Mouse (Mus musculus): ENCODE measurements at regions not wholly inside any gene's neighbourhood (a gene's known extent, or its start where the extent isn't known, plus 50 kb on each side); places are given as distances from the start of the nearest gene placed in this dataset.
"Not testable (repeated sequence)": the region's sequence is repeated elsewhere in the genome, so short reads cannot be mapped to it uniquely, and the experiment has no call there.

- no peak overlapping the region for H3K4me2 ChIP-seq (replicated peaks; ENCODE audit: low read depth, low read length, severe bottlenecking)
- H3K9me3 ChIP-seq (ENCODE audit: control insufficient read depth, low read length): peaks cover 4% of the 10 kb centered on the region; the same call in 1 of the 2 replicates
- ATAC-seq (ENCODE audit: low FRiP score, low read depth): no peak
- H3K27ac ChIP-seq (replicated peaks; ENCODE audit: low read depth, low read length): no peak overlapping the region
- no peaks in the 10 kb centered on the region for H3K36me3 ChIP-seq (ENCODE audit: control insufficient read depth, insufficient read depth, low read length)
- no peaks in the 10 kb centered on the region for H3K4me1 ChIP-seq (ENCODE audit: control insufficient read depth, insufficient read depth, low read length)
- no peak overlapping the region for H3K4me3 ChIP-seq (replicated peaks; ENCODE audit: low read length)
- WGBS: 81% methylated on average over 4 of the region's 4 CpGs
- no peaks in the 10 kb centered on the region for H3K27me3 ChIP-seq (ENCODE audit: control insufficient read depth, insufficient read depth, low read length)
- no peak overlapping the region for H3K9ac ChIP-seq (ENCODE audit: low read depth, low read length, severe bottlenecking)
- no peak for DNase-seq (ENCODE audit: low spot score)
- TF ChIP-seq POLR2A (IDR thresholded peaks at IDR 0.05; ENCODE audit: borderline replicate concordance, extremely low read depth, insufficient read depth, insufficient read length): no peak
Observed at GRCm38 (mm10) chr13:5690124-5690523, 171.2 kb upstream of the Klf6 start.

GRCm38 (mm10) chr13:5690680-5691079, 170.6 kb upstream of the Klf6 start:
- not testable (repeated sequence) for H3K4me1 ChIP-seq (ENCODE audit: control insufficient read depth, insufficient read depth, low read length); H3K4me3 ChIP-seq (replicated peaks; ENCODE audit: low read length); H3K9ac ChIP-seq (ENCODE audit: low read depth, low read length, severe bottlenecking); DNase-seq (ENCODE audit: low spot score); H3K4me2 ChIP-seq (replicated peaks; ENCODE audit: low read depth, low read length, severe bottlenecking); H3K9me3 ChIP-seq (ENCODE audit: control insufficient read depth, low read length); ATAC-seq (ENCODE audit: low FRiP score, low read depth); H3K27me3 ChIP-seq (ENCODE audit: control insufficient read depth, insufficient read depth, low read length); H3K27ac ChIP-seq (replicated peaks; ENCODE audit: low read depth, low read length); H3K36me3 ChIP-seq (ENCODE audit: control insufficient read depth, insufficient read depth, low read length)
- 87% methylated on average over 2 of the region's 2 CpGs for WGBS

- ATAC-seq (ENCODE audit: low FRiP score, low read depth) (no peak), DNase-seq (ENCODE audit: low spot score) (no peak)
- H3K4me1 ChIP-seq (ENCODE audit: control insufficient read depth, insufficient read depth, low read length): no peaks in the 10 kb centered on the region
- H3K36me3 ChIP-seq (ENCODE audit: control insufficient read depth, insufficient read depth, low read length): no peaks in the 10 kb centered on the region
- WGBS: 90% methylated on average over 8 of the region's 8 CpGs
- no peak overlapping the region for H3K9ac ChIP-seq (ENCODE audit: low read depth, low read length, severe bottlenecking)
- no peak overlapping the region for H3K27ac ChIP-seq (replicated peaks; ENCODE audit: low read depth, low read length)
- no peak overlapping the region for H3K4me2 ChIP-seq (replicated peaks; ENCODE audit: low read depth, low read length, severe bottlenecking)
- H3K4me3 ChIP-seq (replicated peaks; ENCODE audit: low read length): no peak overlapping the region
- no peak for TF ChIP-seq POLR2A (IDR thresholded peaks at IDR 0.05; ENCODE audit: borderline replicate concordance, extremely low read depth, insufficient read depth, insufficient read length)
- peaks cover 4% of the 10 kb centered on the region; the same call in 1 of the 2 replicates for H3K9me3 ChIP-seq (ENCODE audit: control insufficient read depth, low read length)
- no peaks in the 10 kb centered on the region for H3K27me3 ChIP-seq (ENCODE audit: control insufficient read depth, insufficient read depth, low read length)
Observed at GRCm38 (mm10) chr13:5694626-5695025, 166.7 kb upstream of the Klf6 start.

DNA sequence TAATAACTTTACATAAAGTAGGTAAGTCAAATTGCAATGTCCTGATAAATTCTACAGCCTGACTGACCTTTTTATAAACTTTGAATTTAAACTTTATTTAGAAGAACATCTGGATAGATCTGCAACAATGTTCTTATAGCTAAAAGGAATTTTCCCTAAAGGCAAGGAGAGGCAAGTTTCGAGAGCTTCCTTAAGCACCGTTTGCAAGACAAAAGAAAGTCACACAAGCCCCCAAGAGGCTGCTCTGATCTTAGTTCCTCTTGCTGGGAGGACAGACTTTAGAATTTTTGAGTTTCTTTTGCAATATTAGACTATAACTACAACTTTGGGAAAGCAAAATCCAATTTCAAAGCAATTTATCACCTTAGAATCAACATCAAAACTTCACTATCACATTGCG, 165.7 kb upstream of the Klf6 start:
- not testable (repeated sequence) for H3K27me3 ChIP-seq (ENCODE audit: control insufficient read depth, insufficient read depth, low read length); H3K4me2 ChIP-seq (replicated peaks; ENCODE audit: low read depth, low read length, severe bottlenecking); H3K9ac ChIP-seq (ENCODE audit: low read depth, low read length, severe bottlenecking); H3K4me3 ChIP-seq (replicated peaks; ENCODE audit: low read length); DNase-seq (ENCODE audit: low spot score); H3K27ac ChIP-seq (replicated peaks; ENCODE audit: low read depth, low read length); ATAC-seq (ENCODE audit: low FRiP score, low read depth); H3K9me3 ChIP-seq (ENCODE audit: control insufficient read depth, low read length); H3K36me3 ChIP-seq (ENCODE audit: control insufficient read depth, insufficient read depth, low read length); H3K4me1 ChIP-seq (ENCODE audit: control insufficient read depth, insufficient read depth, low read length)
- WGBS: 59% methylated on average over 3 of the region's 3 CpGs

DNA sequence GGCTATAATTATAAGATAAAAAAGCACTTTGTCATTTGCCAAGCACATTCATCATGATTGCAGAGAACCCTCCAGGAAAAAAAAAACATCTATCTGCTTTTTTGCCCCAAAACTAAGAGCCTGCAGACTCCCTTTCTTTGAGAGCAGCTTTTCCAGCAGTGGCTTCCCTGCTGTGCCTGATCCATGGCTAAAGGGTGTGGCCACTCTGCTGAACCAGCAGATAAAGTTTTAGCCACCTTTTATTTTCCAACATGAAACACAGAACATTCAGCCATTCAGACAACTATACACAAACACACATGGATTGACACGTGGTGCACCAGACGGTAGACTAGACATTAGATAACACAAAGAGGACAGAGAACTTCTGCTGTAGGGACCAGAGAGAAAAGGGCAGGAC, 164.9 kb upstream of the Klf6 start:
- H3K9ac ChIP-seq (ENCODE audit: low read depth, low read length, severe bottlenecking): no peak overlapping the region
- peaks cover 4% of the 10 kb centered on the region; the same call in 1 of the 2 replicates for H3K9me3 ChIP-seq (ENCODE audit: control insufficient read depth, low read length)
- H3K27me3 ChIP-seq (ENCODE audit: control insufficient read depth, insufficient read depth, low read length): no peaks in the 10 kb centered on the region
- H3K4me3 ChIP-seq (replicated peaks; ENCODE audit: low read length): no peak overlapping the region
- TF ChIP-seq POLR2A (IDR thresholded peaks at IDR 0.05; ENCODE audit: borderline replicate concordance, extremely low read depth, insufficient read depth, insufficient read length): no peak
- no peak overlapping the region for H3K27ac ChIP-seq (replicated peaks; ENCODE audit: low read depth, low read length)
- WGBS: 38% methylated on average over 2 of the region's 2 CpGs
- H3K36me3 ChIP-seq (ENCODE audit: control insufficient read depth, insufficient read depth, low read length): no peaks in the 10 kb centered on the region
- H3K4me1 ChIP-seq (ENCODE audit: control insufficient read depth, insufficient read depth, low read length): no peaks in the 10 kb centered on the region
- DNase-seq (ENCODE audit: low spot score) (no peak), ATAC-seq (ENCODE audit: low FRiP score, low read depth) (no peak)
- H3K4me2 ChIP-seq (replicated peaks; ENCODE audit: low read depth, low read length, severe bottlenecking): no peak overlapping the region

GRCm38 (mm10) chr13:5697329-5697728, 164.0 kb upstream of the Klf6 start:
- H3K9me3 ChIP-seq (ENCODE audit: control insufficient read depth, low read length); ATAC-seq (ENCODE audit: low FRiP score, low read depth): not testable (repeated sequence)

More at GRCm38 (mm10) chr13:5697329-5697728, 164.0 kb upstream of the Klf6 start:
- H3K27me3 ChIP-seq (ENCODE audit: control insufficient read depth, insufficient read depth, low read length); H3K4me3 ChIP-seq (replicated peaks; ENCODE audit: low read length); DNase-seq (ENCODE audit: low spot score); H3K4me2 ChIP-seq (replicated peaks; ENCODE audit: low read depth, low read length, severe bottlenecking); H3K27ac ChIP-seq (replicated peaks; ENCODE audit: low read depth, low read length); H3K36me3 ChIP-seq (ENCODE audit: control insufficient read depth, insufficient read depth, low read length); H3K4me1 ChIP-seq (ENCODE audit: control insufficient read depth, insufficient read depth, low read length); H3K9ac ChIP-seq (ENCODE audit: low read depth, low read length, severe bottlenecking): not testable (repeated sequence)
- WGBS: 53% methylated on average over 1 of the region's 1 CpGs

Measured in limb, embryonic 14.5 days (tissue).